Mouse (Mus musculus) heart, adult 2 months (tissue): ENCODE measurements around the gene Eif3c.

Experiments used
- CTCF ChIP-seq: fragments of 200-600 bp; IDR thresholded peaks from 2 replicates; pipeline ENCODE4 v1.8.1; 2022; ENCODE audit warnings: antibody characterized with exemption, mild to moderate bottlenecking, moderate library complexity
- POLR2A ChIP-seq: fragments of 200-500 bp; IDR thresholded peaks from 2 replicates; pipeline ENCODE4 v1.6.1; 2011; ENCODE audit warnings: mild to moderate bottlenecking, low read depth, low read length, control low read depth; ENCODE audit not compliant: insufficient read depth

GRCm38 (mm10) chr7:126556635-126557034 lies 9.6 kb downstream of the Eif3c start:
- no peak for TF ChIP-seq CTCF
- no peak for TF ChIP-seq POLR2A
